Mouse (Mus musculus) MEL (cell line): ENCODE measurements at regions not wholly inside any gene's neighbourhood (a gene's known extent, or its start where the extent isn't known, plus 50 kb on each side); places are given as distances from the start of the nearest gene placed in this dataset.

Experiments used
- CTCF ChIP-seq, 3 experiments: IDR thresholded peaks in 2 of 3; conservative IDR thresholded peaks in 1 of 3; 2 replicates each; pipeline ENCODE4 v1.5.1; 2011 to 2012; ENCODE audit warnings: low read length in 3 of 3, low read depth in 2 of 3, mild to moderate bottlenecking in 2 of 3, improper control_type of control experiment in 1 of 3, inconsistent platforms in 1 of 3, mixed read lengths in 1 of 3, moderate library complexity in 1 of 3; ENCODE audit not compliant: control insufficient read depth in 1 of 3, insufficient read depth in 1 of 3, poor library complexity in 1 of 3, severe bottlenecking in 1 of 3
- SMC3 ChIP-seq: IDR thresholded peaks from 2 replicates; pipeline ENCODE4 v1.6.1; 2011; ENCODE audit warnings: low read depth, low read length, improper control_type of control experiment
- USF1 ChIP-seq: IDR thresholded peaks from 2 replicates; pipeline ENCODE4 v1.6.1; 2014; ENCODE audit warnings: low read depth, mild to moderate bottlenecking, inconsistent platforms, low read length, improper control_type of control experiment, moderate library complexity
- ZC3H11A ChIP-seq: IDR thresholded peaks from 2 replicates; pipeline ENCODE4 v1.6.1; 2012; ENCODE audit warnings: low read depth, mild to moderate bottlenecking, inconsistent platforms, low read length, improper control_type of control experiment
- ZMIZ1 ChIP-seq: IDR thresholded peaks from 2 replicates; pipeline ENCODE4 v1.6.1; 2012; ENCODE audit warnings: low read depth, mild to moderate bottlenecking, inconsistent platforms, low read length, improper control_type of control experiment, moderate library complexity

DNA sequence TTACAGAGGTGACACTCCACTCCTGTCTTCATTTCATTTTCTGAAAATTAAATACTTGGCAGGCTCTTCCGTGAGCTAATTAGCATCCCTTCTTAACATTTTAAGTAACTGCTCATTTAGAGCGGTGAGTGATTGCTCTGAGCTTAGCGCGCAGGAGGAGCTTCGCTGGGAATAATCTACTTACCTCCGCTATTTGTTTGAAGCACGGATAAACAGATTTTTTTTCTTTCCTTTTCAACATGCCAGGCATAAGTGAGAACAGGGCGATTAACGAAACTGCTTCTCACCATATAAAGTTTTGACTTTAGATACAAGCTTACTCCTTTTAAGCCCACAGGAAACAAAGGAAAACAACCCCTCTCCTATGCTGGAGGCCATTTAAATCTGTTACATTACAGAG lies 171.8 kb downstream of the Tox3 start:
- TF ChIP-seq ZC3H11A (no peak), ZMIZ1 (no peak), CTCF (IDR thresholded peaks at IDR 0.05 in 2 of 3, conservative IDR thresholded peaks at IDR 0.05 in 1 of 3; ENCODE audit: control insufficient read depth in 1 of 3, insufficient read depth in 1 of 3, low read depth in 2 of 3, low read length in 3 of 3, poor library complexity in 1 of 3, severe bottlenecking in 1 of 3) (no peak), USF1 (no peak), SMC3 (no peak)
